Mouse (Mus musculus): ENCODE measurements at regions not wholly inside any gene's neighbourhood (a gene's known extent, or its start where the extent isn't known, plus 50 kb on each side); places are given as distances from the start of the nearest gene placed in this dataset.

DNA sequence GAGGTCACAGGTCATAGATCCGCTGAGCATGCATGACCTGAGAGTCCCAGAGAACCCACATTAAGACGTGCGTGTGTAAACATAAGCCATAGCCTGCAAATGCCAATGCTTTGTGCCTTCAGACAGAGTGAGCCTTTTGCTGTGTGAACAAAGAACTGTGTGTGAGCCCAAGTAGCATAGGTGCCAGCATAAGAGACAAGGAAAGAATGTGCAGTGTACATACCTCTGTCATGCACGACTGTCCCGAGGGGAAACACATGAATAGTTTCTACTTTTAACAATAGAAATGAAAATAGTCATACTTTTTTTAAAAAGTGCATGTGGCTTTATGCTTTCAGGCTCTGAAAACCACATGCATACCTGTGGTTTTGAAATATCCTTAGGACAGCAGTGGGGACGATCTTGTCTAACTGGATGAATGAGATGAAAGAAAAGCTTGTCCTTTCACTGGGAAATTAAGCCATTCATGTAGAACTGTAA is 484.1 kb upstream of the Mpdz start:
- Histone ChIP-seq H3K9ac (ENCODE audit: control insufficient read depth, low read depth, low read length, poor library complexity, severe bottlenecking) (no peak overlapping the region), H3K4me1 (ENCODE audit: control insufficient read depth in 1 of 2, insufficient read depth in 2 of 2, low read length in 2 of 2) (no peaks in the 10 kb centered on the region), H3K9me3 (replicated peaks; ENCODE audit: insufficient read depth, low read length) (no peaks in the 10 kb centered on the region), H3K27ac (ENCODE audit: control insufficient read depth, low read depth, low read length) (no peak overlapping the region), H3K36me3 (ENCODE audit: control insufficient read depth in 1 of 2, insufficient read depth in 2 of 2, low read length in 2 of 2) (no peaks in the 10 kb centered on the region), H3K79me2 (ENCODE audit: control insufficient read depth, insufficient read depth, low read length, poor library complexity) (no peaks in the 10 kb centered on the region), H3K27me3 (ENCODE audit: control insufficient read depth in 1 of 2, insufficient read depth in 2 of 2, low read length in 2 of 2) (no peaks in the 10 kb centered on the region), H3K4me3 (ENCODE audit: control insufficient read depth in 1 of 2, insufficient read depth in 1 of 2, low read depth in 2 of 2, low read length in 2 of 2) (no peak overlapping the region)
- DNase-seq (ENCODE audit: low read depth, low spot score), result no peak
- TF ChIP-seq MYC (IDR thresholded peaks at IDR 0.05; ENCODE audit: low read depth, low read length) (no peak), HCFC1 (IDR thresholded peaks at IDR 0.05; ENCODE audit: low read depth, low read length) (no peak), MAX (IDR thresholded peaks at IDR 0.05; ENCODE audit: low read length) (no peak), SMC3 (IDR thresholded peaks at IDR 0.05; ENCODE audit: low read depth, low read length) (no peak)

GRCm38 (mm10) chr4:81925611-81926010 is 483.0 kb upstream of the Mpdz start:
- Histone ChIP-seq H3K27ac (ENCODE audit: control insufficient read depth, low read depth, low read length) (no peak overlapping the region), H3K4me3 (ENCODE audit: control insufficient read depth in 1 of 2, insufficient read depth in 1 of 2, low read depth in 2 of 2, low read length in 2 of 2) (no peak overlapping the region), H3K36me3 (ENCODE audit: control insufficient read depth in 1 of 2, insufficient read depth in 2 of 2, low read length in 2 of 2) (no peaks in the 10 kb centered on the region), H3K9ac (ENCODE audit: control insufficient read depth, low read depth, low read length, poor library complexity, severe bottlenecking) (no peak overlapping the region), H3K79me2 (ENCODE audit: control insufficient read depth, insufficient read depth, low read length, poor library complexity) (no peaks in the 10 kb centered on the region), H3K4me1 (ENCODE audit: control insufficient read depth in 1 of 2, insufficient read depth in 2 of 2, low read length in 2 of 2) (no peaks in the 10 kb centered on the region), H3K9me3 (replicated peaks; ENCODE audit: insufficient read depth, low read length) (no peaks in the 10 kb centered on the region), H3K27me3 (ENCODE audit: control insufficient read depth in 1 of 2, insufficient read depth in 2 of 2, low read length in 2 of 2) (no peaks in the 10 kb centered on the region)
- no peak for TF ChIP-seq SIN3A (IDR thresholded peaks at IDR 0.05; ENCODE audit: low read length)
- no peak for TF ChIP-seq KAT2A (conservative IDR thresholded peaks at IDR 0.05; ENCODE audit: low read depth, low read length)
- no peak for TF ChIP-seq RCOR1 (IDR thresholded peaks at IDR 0.05; ENCODE audit: low read depth, low read length)
- TF ChIP-seq JUND (IDR thresholded peaks at IDR 0.05; ENCODE audit: low read depth, low read length), result no peak
- no peak for DNase-seq (ENCODE audit: low read depth, low spot score)

DNA sequence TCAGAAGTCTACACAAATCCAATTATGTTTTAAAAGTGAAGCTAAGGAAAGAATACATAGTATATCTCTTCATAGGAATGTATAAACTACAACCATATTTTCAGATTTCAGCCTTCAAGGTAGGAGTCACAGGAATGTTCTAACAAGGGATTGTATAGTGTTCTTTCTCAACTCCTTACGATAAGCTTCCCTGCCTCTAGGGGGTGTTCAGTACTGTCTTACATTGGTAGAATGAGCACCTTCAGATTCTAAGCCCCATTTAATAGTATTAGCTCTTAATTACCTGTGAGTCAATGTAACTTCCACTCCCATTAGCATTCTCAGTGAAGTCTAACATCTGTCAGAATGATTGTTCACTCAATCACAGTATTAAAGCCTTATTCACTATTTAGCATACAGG is 481.5 kb upstream of the Mpdz start:
- Histone ChIP-seq H3K27me3 (ENCODE audit: control insufficient read depth in 1 of 2, insufficient read depth in 2 of 2, low read length in 2 of 2) (no peaks in the 10 kb centered on the region), H3K9me3 (replicated peaks; ENCODE audit: insufficient read depth, low read length) (no peaks in the 10 kb centered on the region), H3K9ac (ENCODE audit: control insufficient read depth, low read depth, low read length, poor library complexity, severe bottlenecking) (no peak overlapping the region)

More for the DNA sequence above, 481.5 kb upstream of the Mpdz start:
- Histone ChIP-seq H3K4me1 (ENCODE audit: control insufficient read depth in 1 of 2, insufficient read depth in 2 of 2, low read length in 2 of 2) (no peaks in the 10 kb centered on the region), H3K27ac (ENCODE audit: control insufficient read depth, low read depth, low read length) (no peak overlapping the region), H3K4me3 (ENCODE audit: control insufficient read depth in 1 of 2, insufficient read depth in 1 of 2, low read depth in 2 of 2, low read length in 2 of 2) (no peak overlapping the region), H3K36me3 (ENCODE audit: control insufficient read depth in 1 of 2, insufficient read depth in 2 of 2, low read length in 2 of 2) (no peaks in the 10 kb centered on the region), H3K79me2 (ENCODE audit: control insufficient read depth, insufficient read depth, low read length, poor library complexity) (no peaks in the 10 kb centered on the region)
- TF ChIP-seq POLR2AphosphoS2 (IDR thresholded peaks at IDR 0.05; ENCODE audit: low read length) (no peak), TAL1 (IDR thresholded peaks at IDR 0.05; ENCODE audit: low read length) (no peak), ZMIZ1 (IDR thresholded peaks at IDR 0.05; ENCODE audit: low read depth, low read length) (no peak), UBTF (IDR thresholded peaks at IDR 0.05; ENCODE audit: borderline replicate concordance, insufficient read depth, low read depth, low read length) (no peak), RAD21 (IDR thresholded peaks at IDR 0.05; ENCODE audit: low read depth, low read length) (no peak), GABPA (IDR thresholded peaks at IDR 0.05; ENCODE audit: low read depth, low read length) (no peak), POLR2A (IDR thresholded peaks at IDR 0.05; ENCODE audit: control insufficient read depth in 1 of 2, insufficient read depth in 1 of 2, low read depth in 1 of 2, low read length in 2 of 2, poor library complexity in 1 of 2) (no peak), ETS1 (IDR thresholded peaks at IDR 0.05; ENCODE audit: low read depth, low read length) (no peak), ZC3H11A (IDR thresholded peaks at IDR 0.05; ENCODE audit: low read depth, low read length) (no peak), NRF1 (IDR thresholded peaks at IDR 0.05; ENCODE audit: insufficient read depth, low read depth, low read length, poor library complexity, severe bottlenecking) (no peak)
- DNase-seq (ENCODE audit: low read depth, low spot score), result no peak

All from MEL (cell line).